Mouse (Mus musculus): ENCODE measurements at regions not wholly inside any gene's neighbourhood (a gene's known extent, or its start where the extent isn't known, plus 50 kb on each side); places are given as distances from the start of the nearest gene placed in this dataset.

- peak; percentile 5 for DNase-seq (ENCODE audit: low read depth, low spot score)
Measured at GRCm38 (mm10) chr11:17629541-17630171, 324.0 kb downstream of the Etaa1 start.

- no peak for DNase-seq (ENCODE audit: low read depth, low spot score)
Measured at GRCm38 (mm10) chr11:17630172-17630553, 323.5 kb downstream of the Etaa1 start.

GRCm38 (mm10) chr11:17637158-17637557 lies 316.5 kb downstream of the Etaa1 start:
- DNase-seq (ENCODE audit: low read depth, low spot score): no peak

GRCm38 (mm10) chr11:17639922-17640321 lies 313.8 kb downstream of the Etaa1 start:
- DNase-seq (ENCODE audit: low read depth, low spot score): peak; percentile 16

- no peak for DNase-seq (ENCODE audit: low read depth, low spot score)
Measured at GRCm38 (mm10) chr11:17647441-17647840, 306.2 kb downstream of the Etaa1 start.

GRCm38 (mm10) chr11:17651389-17652156 lies 302.1 kb downstream of the Etaa1 start:
- DNase-seq (ENCODE audit: low read depth, low spot score): peak; percentile 57

GRCm38 (mm10) chr11:17655840-17656239 lies 297.8 kb downstream of the Etaa1 start:
- peak; percentile 50 for DNase-seq (ENCODE audit: low read depth, low spot score)

- no peak for DNase-seq (ENCODE audit: low read depth, low spot score)
Measured at GRCm38 (mm10) chr11:17657720-17658119, 296.0 kb downstream of the Etaa1 start.

GRCm38 (mm10) chr11:17658289-17658688 lies 295.4 kb downstream of the Etaa1 start:
- peak; percentile 14 for DNase-seq (ENCODE audit: low read depth, low spot score)

- DNase-seq (ENCODE audit: low read depth, low spot score): no peak
Measured at GRCm38 (mm10) chr11:17658717-17659116, 295.0 kb downstream of the Etaa1 start.

- peak; percentile 87 for DNase-seq (ENCODE audit: low read depth, low spot score)
Measured at GRCm38 (mm10) chr11:17663893-17664292, 289.8 kb downstream of the Etaa1 start.

GRCm38 (mm10) chr11:17665624-17666552 lies 287.8 kb downstream of the Etaa1 start:
- no peak for DNase-seq (ENCODE audit: low read depth, low spot score)

GRCm38 (mm10) chr11:17680998-17681397 lies 272.7 kb downstream of the Etaa1 start:
- DNase-seq (ENCODE audit: low read depth, low spot score): peak; percentile 42

GRCm38 (mm10) chr11:17685711-17686113 lies 268.0 kb downstream of the Etaa1 start:
- DNase-seq (ENCODE audit: low read depth, low spot score): peak; percentile 75

GRCm38 (mm10) chr11:17686806-17687205 lies 266.9 kb downstream of the Etaa1 start:
- DNase-seq (ENCODE audit: low read depth, low spot score): no peak

GRCm38 (mm10) chr11:17694145-17694544 lies 259.5 kb downstream of the Etaa1 start:
- DNase-seq (ENCODE audit: low read depth, low spot score): peak; percentile 60

- no peak for DNase-seq (ENCODE audit: low read depth, low spot score)
Measured at GRCm38 (mm10) chr11:17708769-17709168, 244.9 kb downstream of the Etaa1 start.

GRCm38 (mm10) chr11:17722051-17722450 lies 231.6 kb downstream of the Etaa1 start:
- DNase-seq (ENCODE audit: low read depth, low spot score): no peak

GRCm38 (mm10) chr11:17727258-17728034 lies 226.2 kb downstream of the Etaa1 start:
- DNase-seq (ENCODE audit: low read depth, low spot score): peak; percentile 44

- DNase-seq (ENCODE audit: low read depth, low spot score): no peak
Measured at GRCm38 (mm10) chr11:17733075-17733474, 220.6 kb downstream of the Etaa1 start.

GRCm38 (mm10) chr11:17734519-17734918 lies 219.2 kb downstream of the Etaa1 start:
- peak; percentile 30 for DNase-seq (ENCODE audit: low read depth, low spot score)

Measured in brain, adult 2 months (tissue).